Mouse (Mus musculus): ENCODE data around the gene Klf2. TPM values are rescaled to one million over a fixed set of nuclear protein-coding genes. Genes with fewer than 3 reads are reported as not detected.

Klf2 gene
- polyA plus RNA-seq, 1 experiment from 2014 or later = 11.7 TPM

- H3K4me2 ChIP-seq (ENCODE audit: low read depth, low read length) = no peak overlapping the region
- H3K27ac ChIP-seq (ENCODE audit: low read length) = no peak overlapping the region
- H3K36me3 ChIP-seq (ENCODE audit: control insufficient read depth, insufficient read depth, low read length) = peaks cover 51% of the 10 kb centered on the region
- H3K4me3 ChIP-seq (ENCODE audit: low read length) = no peak overlapping the region
- WGBS = 92% methylated on average over 2 of the region's 2 CpGs
- no peaks in the 10 kb centered on the region for H3K27me3 ChIP-seq (ENCODE audit: control insufficient read depth, insufficient read depth, low read depth, low read length)
- ATAC-seq (ENCODE audit: low read depth) = 0 out of 2 replicates have a peak, but pooled peaks have one; percentile 5
- H3K9me3 ChIP-seq (ENCODE audit: control insufficient read depth, low read length) = no peaks in the 10 kb centered on the region
- no peak overlapping the region for H3K9ac ChIP-seq (ENCODE audit: low read length)
- no peaks in the 10 kb centered on the region; the same call in 1 of the 2 replicates for H3K4me1 ChIP-seq (replicated peaks; ENCODE audit: control insufficient read depth, insufficient read depth, low read length)
Observed at GRCm38 (mm10) chr8:72366435-72366834, 47.6 kb downstream of the Klf2 start.

Other genes starting within 250 kb of the Klf2 start
- not detected in 2 replicates for gene Olfr373, start 235.9 kb upstream of the Klf2 start, polyA plus RNA-seq (2015; fragmentation: Nextera tagmentation; extraction: Ambion mirVana)
- not detected in 2 replicates for gene Olfr374, start 212.0 kb upstream of the Klf2 start, polyA plus RNA-seq (2015; fragmentation: Nextera tagmentation; extraction: Ambion mirVana)
- gene Tpm4, start 184.1 kb upstream of the Klf2 start, polyA plus RNA-seq (2015; fragmentation: Nextera tagmentation; extraction: Ambion mirVana) = 906 and 927 TPM in 2 replicates
- 112 and 125 TPM in 2 replicates for gene Rab8a, start 157.8 kb upstream of the Klf2 start, polyA plus RNA-seq (2015; fragmentation: Nextera tagmentation; extraction: Ambion mirVana)
- gene Hsh2d, start 129.4 kb upstream of the Klf2 start, polyA plus RNA-seq (2015; fragmentation: Nextera tagmentation; extraction: Ambion mirVana) = 0.41 and 0.60 TPM in 2 replicates
- 0.20 TPM in 1 of 2 replicates, not detected in the other for gene Cib3, start 106.2 kb upstream of the Klf2 start, polyA plus RNA-seq (2015; fragmentation: Nextera tagmentation; extraction: Ambion mirVana)
- gene Gm11034, start 105.4 kb upstream of the Klf2 start, polyA plus RNA-seq (2015; fragmentation: Nextera tagmentation; extraction: Ambion mirVana) = not detected in 2 replicates
- gene Fam32a, start 99.3 kb upstream of the Klf2 start, polyA plus RNA-seq (2015; fragmentation: Nextera tagmentation; extraction: Ambion mirVana) = 76.1 and 78.7 TPM in 2 replicates
- 98.3 and 101 TPM in 2 replicates for gene Ap1m1, start 79.0 kb upstream of the Klf2 start, polyA plus RNA-seq (2015; fragmentation: Nextera tagmentation; extraction: Ambion mirVana)
- 33.3 and 34.5 TPM in 2 replicates for gene Gm10282, start 13.8 kb upstream of the Klf2 start, polyA plus RNA-seq (2015; fragmentation: Nextera tagmentation; extraction: Ambion mirVana)
- gene Eps15l1, start 102.4 kb downstream of the Klf2 start, polyA plus RNA-seq (2015; fragmentation: Nextera tagmentation; extraction: Ambion mirVana) = 52.6 and 53.1 TPM in 2 replicates
- gene Calr3, start 124.8 kb downstream of the Klf2 start, polyA plus RNA-seq (2015; fragmentation: Nextera tagmentation; extraction: Ambion mirVana) = 1.8 and 2.1 TPM in 2 replicates
- gene 1700030K09Rik, start 124.8 kb downstream of the Klf2 start, polyA plus RNA-seq (2015; fragmentation: Nextera tagmentation; extraction: Ambion mirVana) = 16.9 and 17.3 TPM in 2 replicates
- gene Cherp, start 156.2 kb downstream of the Klf2 start, polyA plus RNA-seq (2015; fragmentation: Nextera tagmentation; extraction: Ambion mirVana) = 55.8 and 68.3 TPM in 2 replicates
- 7.5 and 7.6 TPM in 2 replicates for gene Slc35e1, start 173.6 kb downstream of the Klf2 start, polyA plus RNA-seq (2015; fragmentation: Nextera tagmentation; extraction: Ambion mirVana)
- 15.6 and 16.2 TPM in 2 replicates for gene Med26, start 229.2 kb downstream of the Klf2 start, polyA plus RNA-seq (2015; fragmentation: Nextera tagmentation; extraction: Ambion mirVana)

Measured in lung, embryonic 16.5 days (tissue).